Comparison of ENCODE assay signal across 25 mouse cellular contexts in the genomic region with DNA sequence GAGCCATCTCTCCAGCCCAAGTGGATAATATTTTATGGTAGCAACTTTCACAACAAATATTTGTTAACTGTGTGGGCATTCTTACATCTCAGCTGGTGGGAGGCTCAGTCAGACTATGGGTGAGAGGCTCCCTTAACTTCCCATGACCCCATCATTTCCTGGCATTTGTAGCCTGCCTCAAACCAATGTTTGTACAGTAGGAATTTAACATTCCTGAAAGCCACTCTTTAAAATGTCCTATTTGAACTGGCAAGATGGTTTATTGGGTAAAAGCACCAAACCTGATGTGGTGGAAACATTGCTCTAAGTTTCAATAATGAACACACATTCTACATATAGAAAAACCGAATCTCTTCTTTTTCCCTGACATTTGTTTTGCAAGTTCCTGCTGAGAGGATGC.
"Had no signal": no experiment of that assay in that cellular context is flagged by ENCODE, and none has a peak within 500 bp of the region (broad histone marks: within the 10 kb centered on the region; RNA-seq: fewer than 3 reads in every experiment).

No protein-coding gene starts in this region.

- H3K4me1 ChIP-seq: heart, embryonic 13.5 days; heart, embryonic 15.5 days; intestine, embryonic 15.5 days; limb, embryonic 12.5 days; liver, embryonic 13.5 days had no signal

- H3K9ac ChIP-seq: heart, embryonic 13.5 days; heart, embryonic 15.5 days; hindbrain, embryonic 14.5 days; intestine, embryonic 15.5 days; limb, embryonic 12.5 days; liver, embryonic 13.5 days had no signal

- H3K36me3 ChIP-seq: heart, embryonic 13.5 days; heart, embryonic 15.5 days; intestine, embryonic 15.5 days; limb, embryonic 10.5 days; limb, embryonic 12.5 days; liver, embryonic 13.5 days had no signal

- DNase-seq: gastrocnemius, postnatal 14 days; gastrocnemius, postnatal 36 days; heart, adult 11 months; heart, adult 2 months; heart, postnatal 14 days; heart, postnatal 36 days; kidney, adult 18-20 months; kidney, adult 8-10 months; kidney, postnatal 14 days; kidney, postnatal 36 days; liver; liver, embryonic 13.5 days had no signal

- H3K9me3 ChIP-seq: heart, embryonic 13.5 days; heart, embryonic 15.5 days; intestine, embryonic 15.5 days; limb, embryonic 10.5 days; limb, embryonic 12.5 days; liver, embryonic 13.5 days had no signal

- H3K27me3 ChIP-seq: heart, embryonic 13.5 days; heart, embryonic 15.5 days; intestine, embryonic 15.5 days; limb, embryonic 12.5 days; liver, embryonic 13.5 days had no signal

- H3K4me2 ChIP-seq: heart, embryonic 11.5 days; heart, embryonic 13.5 days; heart, embryonic 15.5 days; hindbrain, embryonic 14.5 days; intestine, embryonic 15.5 days; limb, embryonic 12.5 days; liver, embryonic 11.5 days; liver, embryonic 13.5 days had no signal

- H3K4me3 ChIP-seq: heart, adult 2 months; heart, embryonic 13.5 days; heart, embryonic 15.5 days; intestine, embryonic 15.5 days; left cerebral cortex, adult 2 months; limb, embryonic 10.5 days; limb, embryonic 12.5 days; liver, embryonic 13.5 days had no signal

- H3K27ac ChIP-seq: heart, adult 2 months; heart, embryonic 13.5 days; heart, embryonic 15.5 days; hindbrain, embryonic 14.5 days; intestine, embryonic 15.5 days; kidney, postnatal 0 days; left cerebral cortex, adult 2 months; limb, embryonic 10.5 days; limb, embryonic 12.5 days; liver, embryonic 13.5 days had no signal

- ATAC-seq: hindbrain, embryonic 16.5 days; inflammation-experienced regulatory T-cells, adult 6 months; intestine, embryonic 15.5 days; intestine, postnatal 0 days had no signal
